Mouse (Mus musculus): ENCODE results near the gene Bloc1s3.

The Bloc1s3 gene

GRCm38 (mm10) chr7:19508150-19508923, at the start of gene Bloc1s3, which contains the start of gene Trappc6a:
Bloc1s3 (minus strand) TSS chr7:19508367.
Trappc6a (plus strand) TSS chr7:19508395.
- no peak; the same call in 1 of the 2 replicates for TF ChIP-seq GATA4 (IDR thresholded peaks at IDR 0.05; ENCODE audit: insufficient replicate concordance, low read length)

DNA sequence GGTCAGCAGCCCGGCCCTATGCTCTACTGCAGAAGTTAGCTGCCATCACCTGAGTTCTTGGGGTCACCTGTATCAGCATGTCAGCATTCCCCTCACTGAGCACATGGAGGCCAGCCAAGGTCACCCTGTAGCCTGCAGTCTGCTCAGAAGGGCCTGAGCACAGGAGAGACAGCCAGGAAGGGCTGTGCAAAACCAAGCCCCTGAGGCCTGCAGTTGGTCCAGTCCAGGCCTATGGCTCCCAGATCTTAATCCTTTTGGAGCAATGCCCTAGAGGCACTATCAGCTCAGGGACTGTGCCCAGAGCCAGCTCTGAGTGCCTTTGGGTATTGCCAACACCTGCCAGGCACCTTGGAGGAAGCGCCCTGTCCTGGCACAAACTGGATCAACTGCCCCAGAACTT, 48.9 kb upstream of the Bloc1s3 start:
- TF ChIP-seq GATA4 (IDR thresholded peaks at IDR 0.05; ENCODE audit: insufficient replicate concordance, low read length) = no peak

- TF ChIP-seq GATA4 (IDR thresholded peaks at IDR 0.05; ENCODE audit: insufficient replicate concordance, low read length) = no peak
These were observed 46.0 kb upstream of the Bloc1s3 start for GRCm38 (mm10) chr7:19554168-19554567.

- no peak for TF ChIP-seq GATA4 (IDR thresholded peaks at IDR 0.05; ENCODE audit: insufficient replicate concordance, low read length)
These were observed 44.3 kb upstream of the Bloc1s3 start for GRCm38 (mm10) chr7:19552443-19552842.

- peak; percentile 43; the same call in 1 of the 2 replicates for TF ChIP-seq GATA4 (IDR thresholded peaks at IDR 0.05; ENCODE audit: insufficient replicate concordance, low read length)
These were observed 43.5 kb upstream of the Bloc1s3 start for GRCm38 (mm10) chr7:19551634-19552033.

DNA sequence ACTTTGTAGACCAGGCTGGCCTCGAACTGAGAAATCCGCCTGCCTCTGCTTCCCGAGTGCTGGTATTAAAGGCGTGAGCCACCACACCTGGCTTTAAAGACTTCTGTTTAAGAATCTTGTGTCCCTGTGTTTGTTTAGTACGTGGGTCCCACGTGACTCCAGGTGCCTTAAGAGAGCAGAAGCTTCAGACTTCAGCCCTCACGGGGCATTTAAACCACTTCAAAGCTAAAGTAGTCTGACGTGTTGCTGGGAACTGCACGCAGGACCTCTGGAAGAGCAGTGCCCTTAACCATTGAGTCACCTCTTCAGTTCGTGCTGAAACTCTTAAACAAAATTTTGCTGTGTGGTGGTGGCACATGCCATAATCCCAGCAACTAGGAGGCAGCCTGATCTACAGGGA, 41.2 kb upstream of the Bloc1s3 start:
- no peak for TF ChIP-seq GATA4 (IDR thresholded peaks at IDR 0.05; ENCODE audit: insufficient replicate concordance, low read length)

GRCm38 (mm10) chr7:19547344-19547969, 39.3 kb upstream of the Bloc1s3 start:
- no peak for TF ChIP-seq GATA4 (IDR thresholded peaks at IDR 0.05; ENCODE audit: insufficient replicate concordance, low read length)

DNA sequence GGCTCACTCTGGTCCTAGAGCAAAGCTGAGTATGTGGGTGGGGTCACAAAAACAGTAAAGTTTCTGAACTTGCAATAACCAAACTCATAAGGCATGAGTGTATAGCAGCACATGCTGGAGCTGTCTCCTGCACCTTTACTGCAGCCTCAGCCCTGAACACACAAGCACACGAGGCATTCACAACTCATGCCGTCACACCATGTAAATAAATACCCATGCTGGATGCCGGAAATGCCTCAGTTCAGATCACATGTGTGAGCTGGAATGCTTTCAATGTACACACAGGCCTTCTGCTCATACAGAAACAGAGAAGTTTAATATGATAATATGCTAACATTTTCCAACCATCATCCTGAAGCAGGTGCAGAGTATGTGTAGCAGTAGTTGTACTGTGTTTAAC, 37.8 kb upstream of the Bloc1s3 start:
- TF ChIP-seq GATA4 (IDR thresholded peaks at IDR 0.05; ENCODE audit: insufficient replicate concordance, low read length) = no peak

DNA sequence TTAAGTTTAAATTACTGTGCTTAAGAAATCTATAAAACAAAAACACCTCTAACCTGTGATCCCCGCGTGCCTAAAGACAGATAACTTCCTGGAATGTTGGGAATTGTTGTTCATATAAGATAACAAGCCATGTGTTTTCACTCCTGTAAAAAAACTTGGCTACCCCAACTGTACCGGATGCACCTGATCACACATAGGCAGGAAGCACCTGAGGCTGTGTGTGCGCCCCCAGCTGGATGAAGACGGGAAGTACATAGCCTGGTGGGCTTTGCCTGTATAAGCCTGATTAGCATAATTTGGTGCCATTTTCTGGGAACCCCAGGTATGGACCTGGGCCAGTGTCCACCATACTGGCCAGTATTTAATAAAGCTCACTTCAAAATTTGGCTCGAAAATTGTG, 35.4 kb upstream of the Bloc1s3 start:
- TF ChIP-seq GATA4 (IDR thresholded peaks at IDR 0.05; ENCODE audit: insufficient replicate concordance, low read length) = no peak

DNA sequence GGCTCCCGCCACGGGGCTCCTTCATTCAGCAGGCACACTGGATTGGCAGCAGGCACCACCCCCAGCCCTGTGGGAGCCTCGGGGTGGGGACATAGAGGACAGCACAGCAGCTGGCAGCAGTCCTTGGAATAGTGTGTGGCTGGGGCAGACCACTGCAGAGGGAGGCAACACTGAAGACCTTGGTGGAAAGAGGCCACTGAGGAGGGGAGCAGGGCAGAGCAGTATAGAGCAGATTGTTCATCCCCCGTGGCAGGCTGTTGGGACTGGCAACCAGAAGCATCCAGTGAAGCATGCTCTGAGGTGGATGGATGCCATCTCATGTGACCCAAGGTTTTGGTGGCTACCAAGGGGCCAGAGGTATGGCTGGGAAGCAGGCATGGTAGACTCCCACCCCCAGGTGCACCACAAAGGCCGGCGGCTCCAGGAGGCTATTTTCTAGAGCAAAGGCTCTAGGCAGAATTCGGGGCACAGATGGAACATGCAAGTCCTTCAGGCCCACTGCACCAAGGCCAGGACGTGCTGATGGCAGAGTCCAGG, 34.1 kb upstream of the Bloc1s3 start:
- no peak for TF ChIP-seq GATA4 (IDR thresholded peaks at IDR 0.05; ENCODE audit: insufficient replicate concordance, low read length)

GRCm38 (mm10) chr7:19541681-19542154, 33.6 kb upstream of the Bloc1s3 start:
- no peak for TF ChIP-seq GATA4 (IDR thresholded peaks at IDR 0.05; ENCODE audit: insufficient replicate concordance, low read length)

DNA sequence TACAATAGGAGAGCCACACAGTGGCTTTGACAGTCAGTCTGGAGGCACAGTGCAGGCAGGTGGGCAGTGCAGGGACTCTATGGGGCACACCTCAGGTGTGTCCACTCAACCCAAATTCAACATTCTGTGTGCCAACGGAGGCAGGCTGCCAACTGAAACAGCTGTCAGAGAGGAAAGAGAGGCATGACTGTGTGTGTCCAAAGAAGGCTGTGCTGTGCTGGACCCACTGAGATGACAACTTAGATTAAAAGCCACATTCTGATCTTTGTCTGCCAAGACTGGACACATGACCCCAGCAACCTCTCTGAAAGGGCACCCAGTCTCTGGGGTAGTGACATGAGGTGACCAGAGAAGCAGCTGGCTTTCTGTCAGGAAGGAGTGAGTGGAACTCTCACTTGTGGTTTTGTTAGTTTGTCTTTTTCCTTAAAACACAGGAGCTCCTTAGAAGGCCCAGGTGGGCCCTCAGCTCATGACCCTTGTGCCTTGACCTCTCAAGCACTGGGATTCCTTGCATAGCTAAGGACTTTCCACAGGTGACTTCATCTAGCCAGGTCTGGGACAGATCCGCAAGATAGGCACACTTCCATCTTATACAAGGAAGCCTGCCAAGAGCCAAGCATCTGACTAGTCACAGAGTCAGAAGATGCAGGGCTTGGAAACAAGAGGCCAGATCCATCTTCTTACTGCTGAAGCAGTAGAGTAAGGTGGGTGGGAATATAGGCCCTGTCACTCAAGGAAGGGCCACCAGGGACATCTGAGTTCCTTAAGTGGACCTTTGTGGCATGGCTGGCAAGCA, 32.8 kb upstream of the Bloc1s3 start:
- no peak for TF ChIP-seq GATA4 (IDR thresholded peaks at IDR 0.05; ENCODE audit: insufficient replicate concordance, low read length)

DNA sequence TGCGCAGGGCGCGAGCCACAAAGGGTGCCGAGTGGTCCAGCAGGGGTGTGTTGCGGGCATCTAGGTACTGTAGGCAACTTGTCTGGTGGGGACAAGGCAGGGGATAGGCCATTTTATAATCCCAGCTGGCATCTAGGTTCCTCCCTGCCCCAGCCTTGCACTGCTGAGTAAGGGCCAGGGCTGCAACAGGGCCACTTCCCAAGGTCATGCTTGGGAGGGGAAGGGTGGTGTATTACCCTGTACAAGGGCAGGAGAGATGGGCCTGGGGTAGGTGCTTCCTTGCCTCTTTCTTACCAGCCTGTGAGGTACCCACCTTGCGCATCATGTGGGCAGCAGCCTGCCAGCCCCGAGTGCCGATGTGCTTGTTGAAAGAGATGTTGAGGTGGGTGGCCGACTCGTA, 26.5 kb upstream of the Bloc1s3 start:
- no peak for TF ChIP-seq GATA4 (IDR thresholded peaks at IDR 0.05; ENCODE audit: insufficient replicate concordance, low read length)

DNA sequence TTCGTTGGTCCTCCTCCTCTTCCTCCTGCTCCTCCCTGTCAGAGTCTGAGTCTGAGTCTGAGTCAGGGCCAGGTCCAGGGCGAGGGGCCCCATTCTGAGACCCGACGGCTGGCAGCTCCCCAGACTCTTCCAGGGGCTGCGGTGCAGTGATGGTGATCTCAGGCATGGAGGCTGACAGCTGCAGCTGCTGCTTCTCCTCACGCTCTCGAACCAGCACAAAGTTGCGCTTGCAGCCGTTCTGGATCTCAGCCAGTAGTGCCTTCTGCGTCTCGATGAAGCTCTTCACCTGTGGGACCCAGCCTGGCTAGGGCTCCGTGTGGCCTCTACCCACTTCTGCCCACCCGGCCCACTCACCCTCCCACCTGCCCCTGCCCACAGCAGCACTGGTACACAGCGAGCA, 24.1 kb upstream of the Bloc1s3 start:
- no peak for TF ChIP-seq GATA4 (IDR thresholded peaks at IDR 0.05; ENCODE audit: insufficient replicate concordance, low read length)

GRCm38 (mm10) chr7:19531077-19531476, 22.9 kb upstream of the Bloc1s3 start:
- TF ChIP-seq GATA4 (IDR thresholded peaks at IDR 0.05; ENCODE audit: insufficient replicate concordance, low read length) = no peak
